Mouse (Mus musculus): ENCODE data around the gene Rint1. TPM values are rescaled to one million over a fixed set of nuclear protein-coding genes. Genes with fewer than 3 reads are reported as not detected.

Gene Rint1
- polyA plus RNA-seq, 1 experiment from 2014 or later, result 49.9 TPM

DNA sequence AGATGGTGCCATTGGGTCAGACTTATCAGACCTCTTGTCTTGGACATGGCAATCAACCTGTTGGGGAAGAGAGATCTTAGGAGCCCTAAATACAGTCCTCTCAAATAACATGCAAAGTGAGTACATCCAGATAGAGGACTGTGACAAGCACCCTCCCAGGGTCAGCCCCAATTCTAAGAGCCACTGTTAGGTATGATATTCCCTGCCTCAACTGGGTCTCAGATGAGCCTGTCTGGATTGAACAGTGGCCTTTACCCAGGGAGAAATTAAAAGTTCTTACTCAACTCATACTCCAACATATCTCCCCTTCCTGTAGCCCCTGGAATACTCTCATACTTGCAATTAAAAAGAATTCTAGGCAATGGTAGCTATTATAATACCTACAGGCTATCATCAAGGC, 69.7 kb downstream of the Rint1 start:
- ATAC-seq (ENCODE audit: insufficient number of reproducible peaks, insufficient read depth, low FRiP score, low TSS enrichment), result no peak
- H3K36me3 ChIP-seq, result peaks cover 83% of the 10 kb centered on the region
- H3K4me3 ChIP-seq, result no peak overlapping the region

DNA sequence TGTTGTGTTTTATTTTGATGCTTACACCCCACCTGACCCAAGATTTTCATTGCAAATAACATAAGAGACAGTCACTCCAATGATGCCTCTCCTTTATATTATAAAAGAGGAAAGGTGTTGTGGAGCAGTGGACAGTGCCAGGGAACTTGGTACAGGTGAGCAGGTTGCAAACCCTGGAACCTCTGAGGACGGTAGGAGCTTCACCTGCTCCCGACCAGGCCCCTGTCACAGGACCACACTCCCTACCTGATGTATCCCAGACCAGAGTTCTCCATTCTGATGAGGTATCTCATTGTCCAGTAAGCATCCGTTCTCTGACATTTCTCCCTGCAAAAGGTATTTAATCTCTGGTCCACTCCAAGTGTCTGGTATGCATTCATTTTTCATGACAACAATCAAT, 70.5 kb downstream of the Rint1 start:
- Histone ChIP-seq H3K27me3 (no peaks in the 10 kb centered on the region), H3K4me2 (replicated peaks) (no peak overlapping the region), H3K9me3 (no peaks in the 10 kb centered on the region), H3K27ac (no peak overlapping the region), H3K4me1 (no peaks in the 10 kb centered on the region), H3K36me3 (peaks cover 75% of the 10 kb centered on the region), H3K9ac (no peak overlapping the region), H3K4me3 (no peak overlapping the region)
- no peak for ATAC-seq (ENCODE audit: insufficient number of reproducible peaks, insufficient read depth, low FRiP score, low TSS enrichment)
- WGBS, result 83% methylated on average over 3 of the region's 3 CpGs

More for the DNA sequence above, 69.7 kb downstream of the Rint1 start:
- Histone ChIP-seq H3K9me3 (no peaks in the 10 kb centered on the region), H3K4me2 (replicated peaks) (no peak overlapping the region), H3K4me1 (no peaks in the 10 kb centered on the region), H3K27me3 (no peaks in the 10 kb centered on the region), H3K27ac (no peak overlapping the region), H3K9ac (no peak overlapping the region)

DNA sequence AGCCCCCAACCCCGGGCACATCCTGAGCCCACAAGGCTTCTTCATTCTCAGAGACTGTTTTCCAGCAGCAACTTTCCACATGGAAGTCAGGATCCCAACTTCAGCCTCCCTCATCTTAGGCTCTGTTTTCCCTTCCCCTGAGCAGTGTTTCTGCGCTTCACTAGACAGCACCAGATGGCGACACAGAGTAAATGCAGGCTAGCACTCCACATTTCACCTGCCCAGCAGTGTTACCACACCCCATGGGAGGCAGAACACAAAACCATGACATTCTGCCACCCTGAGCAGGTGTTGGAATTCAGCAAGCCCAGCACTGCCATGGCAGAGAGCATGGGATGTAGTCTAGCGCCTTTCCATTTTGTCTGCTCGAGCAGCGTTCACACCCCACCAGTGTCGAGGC, 71.1 kb downstream of the Rint1 start:
- no peaks in the 10 kb centered on the region for H3K27me3 ChIP-seq
- H3K27ac ChIP-seq, result no peak overlapping the region
- H3K4me3 ChIP-seq, result no peak overlapping the region
- H3K36me3 ChIP-seq, result peaks cover 69% of the 10 kb centered on the region
- WGBS, result 80% methylated on average over 7 of the region's 7 CpGs
- no peak for ATAC-seq (ENCODE audit: insufficient number of reproducible peaks, insufficient read depth, low FRiP score, low TSS enrichment)
- no peaks in the 10 kb centered on the region for H3K4me1 ChIP-seq
- H3K9ac ChIP-seq, result no peak overlapping the region
- H3K9me3 ChIP-seq, result no peaks in the 10 kb centered on the region
- H3K4me2 ChIP-seq (replicated peaks), result no peak overlapping the region

DNA sequence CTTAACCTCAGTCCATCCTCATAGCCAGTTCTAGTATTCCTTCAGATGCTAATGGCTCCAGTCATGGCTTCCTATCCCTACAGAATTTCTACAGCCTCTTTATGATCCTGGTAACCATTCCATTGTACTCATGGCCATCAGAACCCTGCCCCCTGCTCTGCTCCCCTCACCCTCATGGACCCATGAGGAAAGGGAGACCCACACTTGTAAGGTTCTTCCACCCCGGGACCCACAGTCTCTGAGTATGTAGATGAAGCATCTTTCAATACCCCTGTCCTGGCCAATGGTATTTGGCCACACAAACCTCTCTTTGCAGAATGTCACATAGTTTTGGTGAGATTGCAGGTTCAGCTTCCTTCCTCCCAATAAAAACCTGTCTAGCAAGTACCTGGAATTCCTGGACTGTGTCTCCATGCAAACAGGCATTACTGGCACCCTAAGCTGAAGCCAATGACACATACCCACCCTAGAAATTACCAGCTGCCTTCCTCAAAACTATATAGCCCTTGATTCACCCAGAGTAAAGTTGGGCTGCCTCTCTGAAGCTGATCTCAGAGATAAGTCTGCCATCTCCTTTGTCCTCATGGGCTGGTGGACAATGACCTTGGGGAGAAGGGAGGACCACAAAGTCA, 71.7 kb downstream of the Rint1 start:
- Histone ChIP-seq H3K27me3 (no peaks in the 10 kb centered on the region), H3K27ac (no peak overlapping the region), H3K9ac (no peak overlapping the region), H3K4me1 (no peaks in the 10 kb centered on the region), H3K36me3 (peaks cover 63% of the 10 kb centered on the region), H3K4me2 (replicated peaks) (no peak overlapping the region), H3K4me3 (no peak overlapping the region), H3K9me3 (no peaks in the 10 kb centered on the region)
- no peak for ATAC-seq (ENCODE audit: insufficient number of reproducible peaks, insufficient read depth, low FRiP score, low TSS enrichment)
- WGBS, result 91% methylated on average over 1 of the region's 1 CpGs

DNA sequence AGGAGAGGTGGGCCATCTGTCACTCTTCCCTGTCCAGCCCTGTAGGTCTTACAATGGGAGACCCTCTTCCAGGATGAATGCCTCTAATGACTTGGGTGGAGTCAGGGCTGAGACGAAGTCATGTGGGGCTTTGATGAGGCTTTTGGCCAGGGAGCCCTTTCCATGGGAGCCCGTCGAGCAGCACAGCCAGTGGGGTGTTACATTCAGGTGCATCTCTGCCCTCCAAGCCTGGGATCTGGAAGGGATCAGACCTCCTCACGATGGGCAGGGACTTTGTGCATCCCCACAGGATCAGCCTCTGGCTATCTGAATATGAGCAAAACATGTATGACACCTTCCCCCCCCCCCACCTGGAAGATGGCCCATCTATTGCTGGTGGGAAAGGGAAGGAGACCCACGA, 72.4 kb downstream of the Rint1 start:
- Histone ChIP-seq H3K36me3 (peaks cover 56% of the 10 kb centered on the region), H3K9me3 (no peaks in the 10 kb centered on the region), H3K4me2 (replicated peaks) (no peak overlapping the region), H3K9ac (no peak overlapping the region), H3K27ac (no peak overlapping the region), H3K4me1 (no peaks in the 10 kb centered on the region), H3K4me3 (no peak overlapping the region), H3K27me3 (no peaks in the 10 kb centered on the region)
- ATAC-seq (ENCODE audit: insufficient number of reproducible peaks, insufficient read depth, low FRiP score, low TSS enrichment), result no peak
- 84% methylated on average over 5 of the region's 5 CpGs for WGBS

DNA sequence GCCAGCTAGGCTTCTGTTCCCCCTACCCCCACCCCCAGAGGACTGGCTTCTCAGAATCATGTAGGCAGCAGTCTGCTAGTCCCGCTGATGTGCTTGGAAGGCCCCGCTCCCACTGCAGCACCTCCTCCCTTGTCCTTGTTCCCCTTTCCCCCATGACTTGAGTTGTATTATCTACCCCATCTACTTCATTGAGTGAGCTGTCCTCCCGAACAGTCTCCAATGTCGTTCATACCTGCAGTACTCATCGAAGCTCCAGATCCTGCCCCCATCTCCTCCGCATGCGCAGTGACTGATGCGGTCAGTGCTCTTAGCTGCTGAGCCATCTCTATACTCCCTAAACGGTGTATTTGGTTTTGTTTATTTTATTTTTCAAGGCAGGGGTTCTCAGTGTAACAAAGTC, 74.2 kb downstream of the Rint1 start:
- no peak overlapping the region for H3K27ac ChIP-seq
- H3K4me3 ChIP-seq, result no peak overlapping the region
- H3K36me3 ChIP-seq, result peaks cover 39% of the 10 kb centered on the region
- no peaks in the 10 kb centered on the region for H3K9me3 ChIP-seq
- no peak overlapping the region for H3K4me2 ChIP-seq (replicated peaks)
- 92% methylated on average over 9 of the region's 9 CpGs for WGBS
- H3K4me1 ChIP-seq, result no peaks in the 10 kb centered on the region
- no peak overlapping the region for H3K9ac ChIP-seq
- no peaks in the 10 kb centered on the region for H3K27me3 ChIP-seq
- ATAC-seq (ENCODE audit: insufficient number of reproducible peaks, insufficient read depth, low FRiP score, low TSS enrichment), result no peak

DNA sequence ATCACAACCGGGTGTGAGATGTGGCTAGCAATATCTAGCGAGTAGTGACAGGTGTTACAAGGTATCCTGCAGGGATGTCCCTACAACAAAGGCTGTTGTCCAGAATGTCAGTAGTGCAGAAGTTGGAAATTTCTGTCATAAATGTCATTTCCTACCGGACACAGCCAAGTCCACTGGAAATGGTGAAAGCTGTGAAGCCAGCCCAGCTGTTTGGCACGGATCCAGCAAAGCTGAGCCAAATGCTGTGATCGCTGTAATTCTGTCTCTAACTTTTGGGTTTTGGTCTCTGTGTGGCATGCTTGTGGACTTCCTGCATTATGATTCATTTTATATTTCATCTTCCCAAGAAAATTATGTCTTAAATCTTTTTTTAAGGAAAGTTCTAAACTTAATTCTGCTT, 74.8 kb downstream of the Rint1 start:
- no peak for ATAC-seq (ENCODE audit: insufficient number of reproducible peaks, insufficient read depth, low FRiP score, low TSS enrichment)
- Histone ChIP-seq H3K27me3 (no peaks in the 10 kb centered on the region), H3K27ac (no peak overlapping the region), H3K9ac (no peak overlapping the region), H3K4me3 (no peak overlapping the region), H3K4me2 (replicated peaks) (no peak overlapping the region), H3K9me3 (no peaks in the 10 kb centered on the region), H3K36me3 (peaks cover 33% of the 10 kb centered on the region), H3K4me1 (no peaks in the 10 kb centered on the region)
- WGBS, result 74% methylated on average over 5 of the region's 5 CpGs

DNA sequence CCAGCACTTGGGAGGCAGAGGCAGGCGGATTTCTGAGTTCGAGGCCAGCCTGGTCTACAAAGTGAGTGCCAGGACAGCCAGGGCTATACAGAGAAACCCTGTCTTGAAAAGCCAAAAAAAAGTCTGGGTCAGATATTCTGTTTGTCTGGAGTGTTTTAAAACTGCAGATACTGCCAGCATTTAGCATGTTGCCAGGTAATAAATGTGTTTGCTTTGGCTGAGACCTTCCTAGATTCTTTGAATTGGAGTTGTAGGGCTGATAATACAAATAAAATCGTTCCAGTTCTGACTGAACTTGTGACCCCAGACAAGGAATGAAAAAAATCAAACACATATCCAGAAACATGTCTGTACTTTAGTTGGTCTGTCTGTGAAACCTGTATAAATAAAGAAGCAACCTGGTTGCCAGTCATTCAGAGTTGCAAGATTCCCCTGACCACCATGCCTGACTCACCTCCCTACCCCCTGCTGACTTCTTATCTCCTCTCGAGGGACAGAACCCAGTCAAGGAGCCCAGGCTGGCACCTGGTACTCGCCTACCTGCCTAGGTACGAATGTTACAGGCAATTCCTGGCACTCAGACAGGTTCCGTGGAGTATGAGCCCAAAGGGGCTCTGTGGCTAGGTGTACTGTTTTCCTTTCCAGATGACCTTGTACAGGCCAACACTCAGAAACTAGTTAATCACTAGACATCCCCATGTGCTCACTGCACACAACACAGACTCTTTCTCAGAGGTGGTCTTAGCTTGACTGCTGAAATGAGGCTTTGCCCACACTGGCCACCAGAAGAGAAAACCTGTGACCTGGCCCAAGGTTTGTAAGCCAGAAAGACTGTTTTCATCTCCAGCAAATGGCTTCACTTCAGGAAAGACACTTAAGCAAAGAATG, 75.9 kb downstream of the Rint1 start:
- 82% methylated on average over 7 of the region's 7 CpGs for WGBS
- Histone ChIP-seq H3K9ac (no peak overlapping the region), H3K27ac (no peak overlapping the region), H3K9me3 (no peaks in the 10 kb centered on the region), H3K4me3 (no peak overlapping the region), H3K4me2 (replicated peaks) (no peak overlapping the region), H3K27me3 (no peaks in the 10 kb centered on the region), H3K36me3 (peaks cover 22% of the 10 kb centered on the region), H3K4me1 (no peaks in the 10 kb centered on the region)
- no peak for ATAC-seq (ENCODE audit: insufficient number of reproducible peaks, insufficient read depth, low FRiP score, low TSS enrichment)

DNA sequence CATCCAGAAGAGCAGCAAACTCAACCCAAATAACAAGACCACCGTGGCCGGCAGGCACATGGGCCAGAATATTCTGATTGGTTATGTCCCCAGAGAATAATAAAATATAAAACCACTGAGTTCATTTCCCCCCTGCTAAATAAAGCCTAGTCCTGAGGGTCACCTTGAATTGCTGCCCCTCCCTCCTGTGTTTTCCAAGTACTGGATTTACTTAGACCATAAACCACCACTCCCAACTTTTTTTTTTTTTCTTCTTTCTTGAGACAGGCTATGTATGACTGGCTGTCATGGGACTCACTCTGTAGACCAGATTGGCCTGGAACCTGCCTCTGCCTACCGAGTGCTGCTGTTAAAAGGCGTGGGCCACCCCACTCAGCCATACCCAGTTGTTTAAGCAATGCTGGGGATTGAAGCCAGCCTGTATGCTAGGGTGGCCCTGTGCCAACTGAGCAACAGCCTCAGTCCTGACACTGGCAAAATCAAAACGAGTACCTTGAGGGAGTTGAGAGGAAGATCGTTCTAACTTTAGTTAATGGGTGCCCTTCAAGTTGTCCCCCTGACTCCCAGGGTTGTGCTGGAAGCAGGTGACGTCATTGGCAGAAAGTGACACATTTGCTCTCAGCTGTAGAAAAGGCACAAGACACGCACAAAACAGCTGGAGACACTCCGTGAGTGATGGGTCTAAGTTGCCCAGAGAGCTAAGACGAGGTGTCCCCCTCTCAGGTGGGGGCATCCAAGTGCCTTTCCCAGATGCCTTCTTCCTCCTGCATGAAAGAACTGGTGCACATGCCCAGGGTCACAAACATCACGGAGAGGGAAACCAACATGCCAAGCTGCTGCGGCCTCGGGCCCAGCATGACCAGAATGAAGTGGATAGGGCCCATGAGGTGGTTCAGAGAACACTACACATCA, 76.8 kb downstream of the Rint1 start:
- no peak for ATAC-seq (ENCODE audit: insufficient number of reproducible peaks, insufficient read depth, low FRiP score, low TSS enrichment)
- Histone ChIP-seq H3K4me3 (no peak overlapping the region), H3K9ac (no peak overlapping the region), H3K9me3 (no peaks in the 10 kb centered on the region), H3K4me2 (replicated peaks) (no peak overlapping the region), H3K27ac (no peak overlapping the region), H3K4me1 (no peaks in the 10 kb centered on the region), H3K36me3 (peaks cover 14% of the 10 kb centered on the region), H3K27me3 (no peaks in the 10 kb centered on the region)
- WGBS, result 88% methylated on average over 13 of the region's 13 CpGs

DNA sequence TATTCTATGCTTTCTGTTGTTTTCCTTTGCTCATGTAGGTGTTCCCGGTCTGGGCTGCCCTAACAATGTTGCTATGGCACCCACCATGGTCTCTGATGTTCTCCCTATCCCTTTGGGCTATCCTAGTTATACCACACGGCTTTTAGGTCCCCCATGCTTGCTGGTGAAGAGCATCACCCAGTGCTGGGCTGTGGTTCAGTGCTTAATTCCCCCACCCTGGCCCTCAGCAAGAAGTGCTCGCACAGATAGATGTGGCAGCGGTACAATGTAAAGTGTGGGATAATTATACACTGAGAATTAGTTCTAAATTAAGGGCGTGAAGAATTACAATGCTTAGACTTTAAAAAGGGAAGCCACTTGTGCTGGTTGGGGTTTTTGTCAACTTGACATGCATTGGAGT, 78.4 kb downstream of the Rint1 start:
- no peaks in the 10 kb centered on the region for H3K4me1 ChIP-seq
- H3K9ac ChIP-seq, result no peak overlapping the region
- H3K27me3 ChIP-seq, result no peaks in the 10 kb centered on the region
- H3K4me2 ChIP-seq (replicated peaks), result no peak overlapping the region
- H3K4me3 ChIP-seq, result no peak overlapping the region
- no peaks in the 10 kb centered on the region for H3K36me3 ChIP-seq
- H3K9me3 ChIP-seq, result no peaks in the 10 kb centered on the region
- WGBS, result 85% methylated on average over 5 of the region's 5 CpGs
- no peak for ATAC-seq (ENCODE audit: insufficient number of reproducible peaks, insufficient read depth, low FRiP score, low TSS enrichment)
- H3K27ac ChIP-seq, result no peak overlapping the region

Measured in embryonic facial prominence, embryonic 12.5 days (tissue).